Mouse (Mus musculus) erythroblast, adult 5-6 weeks (primary cell): Measurements from ENCODE around the gene Abhd16a. TPM values are rescaled to one million over a fixed set of nuclear protein-coding genes. Genes with fewer than 3 reads are reported as not detected.
A peak's percentile ranks its signal among the peaks of the same experiment; 100 is the strongest.

Source experiments
- ATAC-seq: replicated peaks from 2 replicates; pipeline ENCODE4 v1.8.0; 2016; ENCODE audit warnings: moderate number of reproducible peaks, mild to moderate bottlenecking, moderate TSS enrichment, inconsistent platforms; ENCODE audit not compliant: poor library complexity, low FRiP score, severe bottlenecking
- total RNA-seq, 2 experiments: library from RNA; stranded (forward) in 1 of 2; stranded (reverse) in 1 of 2; fragments of 150-400 nt in 1 of 2; fragments of 200-764, 138-1000 nt in 1 of 2; gene quantifications; 2 replicates each; pipeline versions ENCODE4 v1.2.3 to v1.2.4; 2015 to 2017; ENCODE audit warnings: low replicate concordance in 2 of 2

The Abhd16a gene
- total RNA-seq, 2 experiments from 2014 or later: 28.1 to 33.3 TPM

DNA sequence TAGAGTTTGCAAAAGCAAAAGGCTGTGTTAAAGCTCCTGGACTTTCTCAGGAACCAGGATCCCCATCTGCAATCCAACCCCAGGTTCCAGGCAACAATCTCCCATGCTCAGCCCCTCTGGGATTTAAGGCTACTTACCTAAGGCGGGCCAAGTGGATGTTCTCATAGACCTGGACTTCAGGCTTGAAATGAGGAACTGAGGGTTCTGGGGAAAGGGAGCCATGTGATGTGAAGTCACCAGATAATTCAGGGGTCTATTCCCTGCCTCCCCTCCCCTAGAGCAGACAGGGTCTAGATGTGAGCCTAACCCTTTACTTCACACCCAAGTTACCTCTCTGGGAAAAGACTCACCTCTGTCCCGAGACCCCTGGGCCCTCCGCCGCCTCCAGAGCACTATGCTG is 8.4 kb upstream of the Abhd16a start:
- no peak for ATAC-seq

- ATAC-seq: no peak
Measured at GRCm38 (mm10) chr17:35082841-35083576, 6.1 kb upstream of the Abhd16a start.

GRCm38 (mm10) chr17:35083929-35084497 is 5.0 kb upstream of the Abhd16a start:
- ATAC-seq: no peak

- ATAC-seq: no peak
Measured at GRCm38 (mm10) chr17:35085208-35085865, 3.7 kb upstream of the Abhd16a start, which contains the start of gene Ly6g6f. TSS of gene Ly6g6f (minus strand) at chr17:35085610.

DNA sequence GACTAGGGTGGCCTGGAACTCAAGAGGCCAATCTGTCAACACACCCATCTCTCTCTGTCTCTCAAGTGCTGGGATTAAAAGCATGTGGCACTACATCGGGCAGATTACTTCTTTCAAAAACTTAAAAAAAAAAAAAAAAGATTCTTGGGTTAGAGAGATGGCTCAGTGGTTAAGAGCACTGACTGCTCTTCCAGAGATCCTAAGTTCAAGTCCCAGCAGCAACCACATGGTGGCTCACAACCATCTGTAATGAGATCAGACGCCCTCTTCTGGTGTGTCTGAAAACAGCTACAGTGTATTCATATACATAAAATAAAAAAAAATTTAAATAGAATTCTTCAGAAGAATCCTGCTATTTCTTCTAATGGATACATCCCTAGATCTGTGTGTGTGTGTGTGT is 912 bp upstream of the Abhd16a start:
- no peak for ATAC-seq

DNA sequence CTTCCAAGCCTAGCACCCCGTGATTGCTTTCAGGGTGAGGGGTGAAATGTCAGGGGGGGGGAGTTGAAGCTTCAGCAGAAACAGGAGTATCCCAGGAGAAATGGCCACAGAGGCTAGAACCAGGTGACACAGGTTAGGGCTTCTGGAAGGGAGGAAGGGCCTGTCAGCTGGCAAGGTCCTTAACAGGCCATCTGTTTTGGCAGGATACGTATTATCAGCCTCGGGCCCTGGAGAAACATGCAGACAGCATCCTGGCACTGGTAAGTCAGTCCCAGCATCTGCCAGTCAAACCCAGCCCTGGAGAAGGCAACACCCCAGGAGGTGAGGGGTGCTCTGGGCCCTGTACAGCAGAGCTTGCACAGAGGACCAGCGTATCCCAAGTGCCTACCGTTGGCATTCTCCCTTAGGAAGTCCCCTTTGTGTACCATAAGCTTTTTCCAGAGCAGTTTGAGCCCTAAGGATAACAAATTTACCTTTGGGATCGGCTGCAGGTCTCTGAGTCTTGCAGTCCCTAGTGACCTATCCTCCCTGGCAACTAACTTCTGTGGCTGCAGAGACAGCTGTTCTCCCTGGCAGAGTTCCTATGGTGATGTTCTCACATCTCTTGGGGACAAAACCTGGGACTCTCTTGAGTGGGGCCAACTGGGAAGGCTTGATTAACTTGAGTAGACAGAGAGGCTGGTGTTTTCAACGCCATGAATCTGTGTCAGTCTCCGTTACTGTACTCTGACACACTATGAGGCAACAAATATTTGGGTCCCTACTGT is 1.3 kb downstream of the Abhd16a start:
- ATAC-seq: peak; percentile 80

GRCm38 (mm10) chr17:35092403-35093198 is 3.5 kb downstream of the Abhd16a start:
- no peak for ATAC-seq

DNA sequence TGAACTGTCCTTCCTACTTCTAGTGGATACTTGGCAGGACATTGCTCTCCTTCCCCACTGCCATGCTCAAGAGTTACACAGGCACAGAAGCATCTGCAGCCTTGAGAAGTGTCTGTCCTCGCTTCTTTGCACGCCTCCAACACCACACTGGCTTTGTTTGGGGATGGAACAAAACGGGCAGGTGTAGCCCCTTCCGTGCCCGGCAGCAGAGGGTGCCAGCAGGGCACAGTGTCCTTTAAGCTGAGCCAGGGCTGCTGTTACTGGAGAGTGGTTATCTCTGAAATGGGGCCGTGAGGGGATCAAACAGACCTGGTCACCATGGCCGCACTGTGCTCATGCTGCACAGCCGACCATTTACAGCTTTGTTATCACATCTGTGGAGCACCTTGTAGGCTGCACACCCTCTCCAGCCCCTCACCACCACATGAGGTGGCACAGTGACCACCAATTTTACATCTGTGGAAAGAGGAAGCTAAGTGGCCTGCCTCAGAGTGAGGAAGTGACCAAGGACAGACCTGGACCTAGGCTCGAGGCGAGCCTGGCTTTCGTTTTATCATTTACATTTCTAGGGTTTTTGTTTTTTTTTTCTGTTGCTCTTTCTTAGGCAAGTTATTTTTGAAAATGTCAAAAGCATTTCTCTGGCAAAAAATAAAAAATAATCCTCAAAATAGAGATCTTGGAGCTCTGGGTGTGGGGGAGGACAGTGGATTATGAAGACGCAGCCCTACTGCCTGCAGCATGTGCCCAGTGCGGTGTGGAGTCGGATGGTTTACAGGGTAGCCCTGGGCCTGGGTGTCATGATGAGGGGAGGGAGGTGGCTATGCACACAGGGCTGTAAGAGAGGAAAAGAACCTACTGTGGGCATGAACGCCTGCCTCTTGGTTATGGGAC is 5.7 kb downstream of the Abhd16a start:
- no peak for ATAC-seq

DNA sequence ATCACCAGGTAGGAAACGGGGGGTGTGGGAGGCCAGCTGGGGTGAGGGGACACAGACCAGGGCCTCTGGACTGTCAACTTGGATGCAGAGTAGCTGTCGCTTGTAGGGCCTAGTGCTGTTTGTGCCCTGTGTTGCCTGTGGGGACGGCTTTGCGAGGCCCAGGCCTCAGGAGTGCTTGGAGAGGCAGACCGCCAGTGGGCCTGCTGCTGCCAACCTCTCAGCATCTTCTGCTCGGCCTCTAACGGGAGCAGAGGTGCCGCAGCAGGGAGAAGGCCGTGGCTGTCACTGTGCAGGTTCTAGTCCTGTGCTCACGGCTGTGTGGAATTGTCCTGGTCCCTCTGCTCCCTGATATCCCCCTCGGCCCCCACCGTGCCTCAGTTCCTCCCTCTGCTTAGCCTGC is 7.5 kb downstream of the Abhd16a start:
- no peak for ATAC-seq

DNA sequence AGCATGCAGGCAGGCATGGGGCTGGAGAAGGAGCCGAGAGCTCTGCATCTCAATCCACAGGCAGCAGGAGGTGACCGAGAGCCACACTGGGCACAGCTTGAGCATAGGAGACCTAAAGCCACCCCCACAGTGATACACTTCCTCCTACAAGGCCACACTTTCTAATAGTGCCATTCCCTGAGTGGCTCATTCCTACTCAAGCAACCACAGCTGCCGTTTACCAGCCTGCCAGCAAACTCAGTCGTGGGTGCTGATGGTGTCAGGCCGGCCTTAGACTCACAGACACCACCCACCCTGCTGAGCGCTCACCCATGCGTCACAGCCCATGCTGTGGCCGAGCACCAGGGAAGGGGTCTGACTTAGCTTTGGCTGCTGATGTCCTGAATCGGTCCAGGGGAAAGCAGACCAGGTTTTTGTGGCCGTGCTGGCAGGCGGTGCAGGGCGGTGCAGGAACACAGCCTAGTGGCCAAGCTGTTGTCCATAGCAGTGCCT is 8.1 kb downstream of the Abhd16a start:
- no peak for ATAC-seq

DNA sequence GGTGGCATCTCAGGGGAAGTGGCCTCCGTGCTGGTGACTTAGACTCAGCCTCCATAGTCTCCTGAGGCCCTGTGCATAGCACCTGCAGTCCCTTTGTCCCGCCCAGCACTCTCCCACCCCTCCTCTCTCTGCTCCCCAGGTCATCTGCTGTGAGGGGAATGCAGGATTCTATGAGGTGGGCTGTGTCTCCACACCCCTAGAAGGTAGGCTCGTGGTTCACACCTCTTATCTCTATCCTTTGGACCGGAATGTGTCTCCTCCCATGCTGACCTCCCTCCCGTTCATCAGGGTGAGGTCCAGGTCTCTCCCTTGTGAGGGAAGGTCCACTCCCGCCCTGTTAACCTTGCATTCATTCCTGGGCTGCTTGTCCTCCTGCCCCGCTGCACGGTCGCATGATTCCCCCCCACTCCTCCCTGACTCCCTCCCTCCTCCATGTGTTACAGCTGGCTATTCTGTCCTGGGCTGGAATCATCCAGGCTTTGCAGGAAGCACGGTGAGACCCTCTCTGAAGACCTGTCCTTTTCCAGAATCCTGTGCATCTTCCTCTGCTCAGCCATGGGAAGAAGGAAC is 11.2 kb downstream of the Abhd16a start:
- no peak for ATAC-seq

DNA sequence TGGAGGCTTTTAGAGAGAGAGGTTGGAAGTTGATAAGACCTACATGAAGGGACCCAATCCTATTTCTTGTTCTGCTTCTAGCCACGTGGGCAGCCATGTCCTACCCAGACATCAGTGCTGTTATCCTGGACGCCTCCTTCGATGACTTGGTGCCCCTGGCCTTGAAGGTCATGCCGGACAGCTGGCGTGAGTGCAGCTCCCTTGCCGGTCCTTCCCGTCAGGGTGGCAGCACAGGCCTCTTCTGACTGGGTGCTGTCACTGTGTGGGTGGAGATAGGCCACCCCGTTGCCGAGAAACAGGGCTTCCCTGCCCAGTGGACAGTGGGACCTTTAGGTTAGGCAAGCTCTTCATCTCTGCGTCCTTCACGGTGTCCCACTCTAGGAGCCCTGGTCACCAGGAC is 12.1 kb downstream of the Abhd16a start:
- no peak for ATAC-seq

DNA sequence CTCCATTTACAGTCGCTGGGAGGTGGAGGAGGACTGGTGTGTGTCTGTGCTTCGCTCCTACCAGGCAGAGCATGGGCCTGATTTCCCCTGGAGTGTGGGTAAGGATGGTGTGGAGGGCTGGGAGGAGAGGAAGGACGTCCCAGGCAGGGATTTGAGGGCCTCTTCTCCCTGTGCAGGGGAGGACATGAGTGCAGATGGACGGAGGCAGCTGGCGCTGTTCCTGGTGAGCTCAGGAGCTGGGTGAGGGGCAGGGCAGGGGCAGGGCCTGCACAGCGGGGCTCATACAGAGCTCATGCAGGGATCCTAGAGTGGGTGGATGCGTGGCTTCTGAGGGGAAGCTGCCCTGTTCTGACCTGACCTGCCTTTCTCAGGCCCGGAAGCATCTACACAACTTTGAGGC is 13.2 kb downstream of the Abhd16a start:
- no peak for ATAC-seq

- no peak for ATAC-seq
Measured at GRCm38 (mm10) chr17:35103221-35103690, 14.2 kb downstream of the Abhd16a start.

- ATAC-seq: no peak
Measured at GRCm38 (mm10) chr17:35104079-35104478, 15.0 kb downstream of the Abhd16a start.

DNA sequence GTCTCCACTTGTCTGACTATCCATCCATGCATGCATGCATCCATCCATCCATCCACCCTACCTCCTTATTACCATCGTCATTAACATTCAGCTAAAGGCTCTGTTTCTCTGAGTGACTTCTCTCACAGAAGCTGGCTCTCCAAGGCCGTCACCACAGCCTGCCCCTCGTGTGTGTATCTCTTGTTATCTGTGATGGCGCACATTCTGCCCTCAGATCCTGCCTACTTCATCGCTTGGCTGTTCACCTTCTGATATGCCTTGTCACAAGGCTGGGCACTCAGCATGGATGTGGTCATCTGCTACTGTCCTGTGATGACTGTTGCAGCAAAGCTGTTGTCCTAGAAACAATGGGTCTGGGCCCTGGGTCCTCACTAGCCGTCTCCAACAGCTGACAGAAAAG is 15.7 kb downstream of the Abhd16a start:
- peak; percentile 81 for ATAC-seq

- ATAC-seq: peak; percentile 54
Measured at GRCm38 (mm10) chr17:35105740-35106389, 16.8 kb downstream of the Abhd16a start.

DNA sequence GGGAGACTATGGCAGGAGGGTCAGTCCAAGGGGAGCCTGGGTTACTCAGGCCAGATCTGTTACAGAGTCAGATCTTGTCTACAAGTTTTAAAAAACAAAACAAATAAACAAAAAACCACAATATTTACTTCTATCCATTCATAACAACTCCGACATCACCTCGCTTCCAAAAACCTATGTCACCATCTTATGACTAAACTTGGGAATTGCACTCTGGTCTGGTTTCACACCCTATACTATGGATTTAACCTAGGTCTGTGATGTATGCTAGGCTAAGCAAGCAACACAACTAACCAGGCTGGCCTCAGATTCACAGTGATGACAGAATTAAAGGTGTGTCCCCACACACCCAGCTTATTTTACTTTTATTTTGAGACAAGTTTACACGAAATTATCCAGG is 17.5 kb downstream of the Abhd16a start:
- ATAC-seq: no peak
